Mouse (Mus musculus): ENCODE results near the gene Ptprg. TPM values are rescaled to one million over a fixed set of nuclear protein-coding genes. Genes with fewer than 3 reads are reported as not detected.

The Ptprg gene
- polyA plus RNA-seq, 2 experiments, result 0.69 to 1.4 TPM

- Histone ChIP-seq H3K9ac (replicated peaks) (no peak overlapping the region), H3K4me3 (ENCODE audit: insufficient read depth in 1 of 2, low read depth in 2 of 2, low read length in 2 of 2) (peak overlapping the region in 1 of 2 experiments; percentile 10; a peak in 1 of 4 replicates)
- no peak for DNase-seq (ENCODE audit: low read depth in 3 of 3, low spot score in 3 of 3)
These were observed 3.2 kb downstream of the Ptprg start for GRCm38 (mm10) chr14:11556356-11557130.

GRCm38 (mm10) chr14:11558496-11558895, 5.2 kb downstream of the Ptprg start:
- Histone ChIP-seq H3K9me3 (ENCODE audit: control insufficient read depth, low read length) (no peaks in the 10 kb centered on the region), H3K4me2 (ENCODE audit: low read depth) (no peak overlapping the region), H3K27ac (no peak overlapping the region), H3K27me3 (ENCODE audit: control insufficient read depth, insufficient read depth, low read length) (peaks cover 33% of the 10 kb centered on the region), H3K4me3 (ENCODE audit: insufficient read depth in 1 of 2, low read depth in 2 of 2, low read length in 2 of 2) (no peak overlapping the region), H3K36me3 (replicated peaks; ENCODE audit: control insufficient read depth, insufficient read depth, low read depth) (no peaks in the 10 kb centered on the region), H3K4me1 (replicated peaks; ENCODE audit: control insufficient read depth in 2 of 2, insufficient read depth in 2 of 2, low read length in 1 of 2) (no peaks in the 10 kb centered on the region), H3K9ac (replicated peaks) (no peak overlapping the region)
- ATAC-seq (ENCODE audit: insufficient read depth) (no peak), DNase-seq (ENCODE audit: low read depth in 3 of 3, low spot score in 3 of 3) (no peak)
- TF ChIP-seq CTCF (IDR thresholded peaks at IDR 0.05; ENCODE audit: low read depth) (no peak), EP300 (IDR thresholded peaks at IDR 0.05; ENCODE audit: low read depth) (no peak)

More at GRCm38 (mm10) chr14:11556356-11557130, 3.2 kb downstream of the Ptprg start:
- H3K9me3 ChIP-seq (ENCODE audit: control insufficient read depth, low read length), result no peaks in the 10 kb centered on the region
- H3K27ac ChIP-seq, result no peak overlapping the region
- H3K36me3 ChIP-seq (replicated peaks; ENCODE audit: control insufficient read depth, insufficient read depth, low read depth), result no peaks in the 10 kb centered on the region
- 9% methylated on average over 26 of the region's 26 CpGs for WGBS (ENCODE audit: insufficient replicate concordance)
- peak overlapping the region; percentile 60 for H3K4me2 ChIP-seq (ENCODE audit: low read depth)
- H3K27me3 ChIP-seq (ENCODE audit: control insufficient read depth, insufficient read depth, low read length), result peaks cover 50% of the 10 kb centered on the region
- peak; percentile 52 for TF ChIP-seq CTCF (IDR thresholded peaks at IDR 0.05; ENCODE audit: low read depth)
- no peak for TF ChIP-seq EP300 (IDR thresholded peaks at IDR 0.05; ENCODE audit: low read depth)
- H3K4me1 ChIP-seq (replicated peaks; ENCODE audit: control insufficient read depth in 2 of 2, insufficient read depth in 2 of 2, low read length in 1 of 2), result no peaks in the 10 kb centered on the region
- no peak for ATAC-seq (ENCODE audit: insufficient read depth)

GRCm38 (mm10) chr14:11560641-11561232, 7.4 kb downstream of the Ptprg start:
- Histone ChIP-seq H3K27ac (no peak overlapping the region), H3K4me3 (ENCODE audit: insufficient read depth in 1 of 2, low read depth in 2 of 2, low read length in 2 of 2) (no peak overlapping the region), H3K4me2 (ENCODE audit: low read depth) (no peak overlapping the region), H3K9ac (replicated peaks) (no peak overlapping the region), H3K4me1 (replicated peaks; ENCODE audit: control insufficient read depth in 2 of 2, insufficient read depth in 2 of 2, low read length in 1 of 2) (no peaks in the 10 kb centered on the region), H3K9me3 (ENCODE audit: control insufficient read depth, low read length) (no peaks in the 10 kb centered on the region), H3K36me3 (replicated peaks; ENCODE audit: control insufficient read depth, insufficient read depth, low read depth) (no peaks in the 10 kb centered on the region), H3K27me3 (ENCODE audit: control insufficient read depth, insufficient read depth, low read length) (peaks cover 11% of the 10 kb centered on the region)
- TF ChIP-seq EP300 (IDR thresholded peaks at IDR 0.05; ENCODE audit: low read depth) (no peak), CTCF (IDR thresholded peaks at IDR 0.05; ENCODE audit: low read depth) (no peak)
- ATAC-seq (ENCODE audit: insufficient read depth), result no peak
- 57% methylated on average over 8 of the region's 8 CpGs for WGBS (ENCODE audit: insufficient replicate concordance)
- no peak for DNase-seq (ENCODE audit: low read depth in 3 of 3, low spot score in 3 of 3)

- Histone ChIP-seq H3K9ac (replicated peaks) (no peak overlapping the region), H3K27ac (no peak overlapping the region), H3K36me3 (replicated peaks; ENCODE audit: control insufficient read depth, insufficient read depth, low read depth) (no peaks in the 10 kb centered on the region), H3K4me1 (replicated peaks; ENCODE audit: control insufficient read depth in 2 of 2, insufficient read depth in 2 of 2, low read length in 1 of 2) (no peaks in the 10 kb centered on the region), H3K27me3 (ENCODE audit: control insufficient read depth, insufficient read depth, low read length) (peaks cover 4% of the 10 kb centered on the region), H3K9me3 (ENCODE audit: control insufficient read depth, low read length) (no peaks in the 10 kb centered on the region), H3K4me2 (ENCODE audit: low read depth) (no peak overlapping the region), H3K4me3 (ENCODE audit: insufficient read depth in 1 of 2, low read depth in 2 of 2, low read length in 2 of 2) (no peak overlapping the region)
- ATAC-seq (ENCODE audit: insufficient read depth), result no peak
- WGBS (ENCODE audit: insufficient replicate concordance), result 58% methylated on average over 4 of the region's 4 CpGs
- TF ChIP-seq CTCF (IDR thresholded peaks at IDR 0.05; ENCODE audit: low read depth), result no peak
- TF ChIP-seq EP300 (IDR thresholded peaks at IDR 0.05; ENCODE audit: low read depth), result no peak
- DNase-seq (ENCODE audit: low read depth in 3 of 3, low spot score in 3 of 3), result no peak
These were observed 8.1 kb downstream of the Ptprg start for GRCm38 (mm10) chr14:11561397-11561796.

- Histone ChIP-seq H3K9ac (replicated peaks) (no peak overlapping the region), H3K27me3 (ENCODE audit: control insufficient read depth, insufficient read depth, low read length) (no peaks in the 10 kb centered on the region)
- WGBS (ENCODE audit: insufficient replicate concordance), result 53% methylated on average over 2 of the region's 2 CpGs
These were observed 9.5 kb downstream of the Ptprg start for GRCm38 (mm10) chr14:11562870-11563269.

More at GRCm38 (mm10) chr14:11562870-11563269, 9.5 kb downstream of the Ptprg start:
- no peaks in the 10 kb centered on the region for H3K9me3 ChIP-seq (ENCODE audit: control insufficient read depth, low read length)
- DNase-seq (ENCODE audit: low read depth in 3 of 3, low spot score in 3 of 3) (no peak), ATAC-seq (ENCODE audit: insufficient read depth) (no peak)
- no peak overlapping the region for H3K4me2 ChIP-seq (ENCODE audit: low read depth)
- no peak overlapping the region for H3K27ac ChIP-seq
- no peak for TF ChIP-seq CTCF (IDR thresholded peaks at IDR 0.05; ENCODE audit: low read depth)
- no peak for TF ChIP-seq EP300 (IDR thresholded peaks at IDR 0.05; ENCODE audit: low read depth)
- no peaks in the 10 kb centered on the region for H3K4me1 ChIP-seq (replicated peaks; ENCODE audit: control insufficient read depth in 2 of 2, insufficient read depth in 2 of 2, low read length in 1 of 2)
- no peaks in the 10 kb centered on the region for H3K36me3 ChIP-seq (replicated peaks; ENCODE audit: control insufficient read depth, insufficient read depth, low read depth)
- H3K4me3 ChIP-seq (ENCODE audit: insufficient read depth in 1 of 2, low read depth in 2 of 2, low read length in 2 of 2), result no peak overlapping the region
